Mouse (Mus musculus) megakaryocyte, embryonic 14.5 days (primary cell): ENCODE results near the gene Eomes.

Source experiments
- FLI1 ChIP-seq: IDR thresholded peaks from 2 replicates; pipeline ENCODE4 v1.6.1; 2012; ENCODE audit warnings: low read length, inconsistent platforms, mixed read lengths
- GATA1 ChIP-seq: IDR thresholded peaks from 3 replicates; pipeline ENCODE4 v1.6.1; 2012; ENCODE audit warnings: mixed read lengths, low read length, inconsistent platforms, borderline replicate concordance

DNA sequence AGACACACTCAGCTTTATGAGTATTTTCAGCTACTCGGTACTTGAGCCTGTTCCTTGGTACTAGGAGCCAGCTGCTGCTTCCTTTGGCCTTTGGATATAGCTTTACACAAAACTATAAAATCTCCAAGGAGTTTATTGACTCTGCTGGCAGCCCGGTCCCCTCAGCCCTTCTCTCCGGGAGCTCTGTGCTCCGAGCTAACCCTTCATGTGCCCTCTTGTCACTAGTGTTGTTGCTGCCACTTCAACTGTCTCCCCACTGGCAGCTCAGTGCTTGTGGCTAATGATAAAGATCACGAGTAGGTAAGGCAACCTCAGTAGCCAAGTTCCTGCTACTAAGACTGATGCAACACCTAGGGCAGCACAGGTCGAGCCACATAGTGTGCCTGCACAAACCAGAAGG is 52.7 kb downstream of the Eomes start:
- TF ChIP-seq GATA1 (no peak), FLI1 (no peak)
